Mouse (Mus musculus): ENCODE measurements around the gene Manea.
"Not testable (repeated sequence)": the region's sequence is repeated elsewhere in the genome, so short reads cannot be mapped to it uniquely, and the experiment has no call there.

The Manea gene

GRCm38 (mm10) chr4:26346443-26347106 is at the start of gene Manea:
Gene Manea (minus strand): TSS chr4:26346891.
- ATAC-seq (ENCODE audit: insufficient number of reproducible peaks, low FRiP score, low TSS enrichment): peak; percentile 96

- peak; percentile 99 for ATAC-seq (ENCODE audit: insufficient number of reproducible peaks, low FRiP score, low TSS enrichment)
Observed at GRCm38 (mm10) chr4:26354616-26355015, 7.9 kb upstream of the Manea start.

- ATAC-seq (ENCODE audit: insufficient number of reproducible peaks, low FRiP score, low TSS enrichment): no peak
Observed at GRCm38 (mm10) chr4:26353643-26354231, 7.0 kb upstream of the Manea start.

- no peak for ATAC-seq (ENCODE audit: insufficient number of reproducible peaks, low FRiP score, low TSS enrichment)
Observed at GRCm38 (mm10) chr4:26347239-26347638, 548 bp upstream of the Manea start.

- ATAC-seq (ENCODE audit: insufficient number of reproducible peaks, low FRiP score, low TSS enrichment): 0 out of 2 replicates have a peak, but pooled peaks have one; percentile 10
Observed at GRCm38 (mm10) chr4:26345741-26346442, 799 bp downstream of the Manea start.

- ATAC-seq (ENCODE audit: insufficient number of reproducible peaks, low FRiP score, low TSS enrichment): no peak
Observed at GRCm38 (mm10) chr4:26345080-26345479, 1.6 kb downstream of the Manea start.

- no peak for ATAC-seq (ENCODE audit: insufficient number of reproducible peaks, low FRiP score, low TSS enrichment)
Observed at GRCm38 (mm10) chr4:26342346-26342745, 4.3 kb downstream of the Manea start.

GRCm38 (mm10) chr4:26338604-26339003 is 8.1 kb downstream of the Manea start:
- ATAC-seq (ENCODE audit: insufficient number of reproducible peaks, low FRiP score, low TSS enrichment): no peak

- ATAC-seq (ENCODE audit: insufficient number of reproducible peaks, low FRiP score, low TSS enrichment): no peak
Observed at GRCm38 (mm10) chr4:26336563-26336962, 10.1 kb downstream of the Manea start.

- not testable (repeated sequence) for ATAC-seq (ENCODE audit: insufficient number of reproducible peaks, low FRiP score, low TSS enrichment)
Observed at GRCm38 (mm10) chr4:26304731-26305130, 42.0 kb downstream of the Manea start.

GRCm38 (mm10) chr4:26277112-26277716 is 69.5 kb downstream of the Manea start:
- no peak for ATAC-seq (ENCODE audit: insufficient number of reproducible peaks, low FRiP score, low TSS enrichment)

- ATAC-seq (ENCODE audit: insufficient number of reproducible peaks, low FRiP score, low TSS enrichment): no peak
Observed at GRCm38 (mm10) chr4:26276264-26276663, 70.4 kb downstream of the Manea start.

- ATAC-seq (ENCODE audit: insufficient number of reproducible peaks, low FRiP score, low TSS enrichment): no peak
Observed at GRCm38 (mm10) chr4:26275769-26276168, 70.9 kb downstream of the Manea start.

Data from cerebellum, adult (tissue).